ENCODE assay signal across 22 mouse cellular contexts in genomic region chr13:59679908-59680307, GRCm38 (mm10). TPM values are rescaled to one million over a fixed set of nuclear protein-coding genes. Genes with fewer than 3 reads are reported as not detected.
DNase-seq lines count a peak whose midpoint lies in the region; ATAC-seq and TF ChIP-seq lines count a peak whose summit lies in the region.
"Had no signal": no experiment of that assay in that cellular context is flagged by ENCODE, and none has a peak within 500 bp of the region (broad histone marks: within the 10 kb centered on the region; RNA-seq: fewer than 3 reads in every experiment).

No protein-coding gene starts in this region.

- WGBS in midbrain, embryonic 11.5 days, result 83% methylated on average over 4 of the region's 4 CpGs
- 79% methylated on average over 4 of the region's 4 CpGs for WGBS in midbrain, postnatal 0 days
- WGBS in liver, embryonic 14.5 days (ENCODE audit: insufficient replicate concordance), result 20% methylated on average over 4 of the region's 4 CpGs

- H3K36me3 ChIP-seq in midbrain, embryonic 11.5 days (ENCODE audit: control insufficient read depth, insufficient read depth, low read length), result no peaks in the 10 kb centered on the region
- H3K36me3 ChIP-seq in midbrain, postnatal 0 days (ENCODE audit: insufficient read depth, low read length), result no peaks in the 10 kb centered on the region
- H3K36me3 ChIP-seq in G1E (replicated peaks), result no peaks in the 10 kb centered on the region
- H3K36me3 ChIP-seq in liver, embryonic 14.5 days (replicated peaks; ENCODE audit: control insufficient read depth, insufficient read depth, low read depth), result no peaks in the 10 kb centered on the region
- H3K36me3 ChIP-seq: embryonic facial prominence, embryonic 10.5 days; heart, embryonic 12.5 days; hindbrain, embryonic 10.5 days had no signal

- TF ChIP-seq EP300 in liver, embryonic 14.5 days (IDR thresholded peaks at IDR 0.05; ENCODE audit: low read depth), result peak; percentile 37

- H3K4me3 ChIP-seq in midbrain, embryonic 11.5 days (ENCODE audit: low read depth, low read length), result no peak overlapping the region
- no peak overlapping the region for H3K4me3 ChIP-seq in midbrain, postnatal 0 days (ENCODE audit: low read depth, low read length)
- H3K4me3 ChIP-seq in G1E (ENCODE audit: low read depth, low read length), result peak overlapping the region; percentile 45; the same call in 1 of the 2 replicates
- no peak overlapping the region for H3K4me3 ChIP-seq in liver, embryonic 14.5 days (ENCODE audit: insufficient read depth in 1 of 2, low read depth in 2 of 2, low read length in 2 of 2)
- H3K4me3 ChIP-seq: embryonic facial prominence, embryonic 10.5 days; forebrain, embryonic 13.5 days; gastrocnemius, adult 2 months; heart, embryonic 12.5 days; hindbrain, embryonic 10.5 days had no signal

- H3K4me1 ChIP-seq in midbrain, embryonic 11.5 days (ENCODE audit: control insufficient read depth, insufficient read depth, low read length), result no peaks in the 10 kb centered on the region
- no peaks in the 10 kb centered on the region for H3K4me1 ChIP-seq in midbrain, postnatal 0 days (ENCODE audit: insufficient read depth, low read length)
- peaks cover 67% of the 10 kb centered on the region for H3K4me1 ChIP-seq in G1E (ENCODE audit: insufficient read depth, low read depth, low read length)
- peaks cover 11 to 30% of the 10 kb centered on the region in 2 experiments for H3K4me1 ChIP-seq in liver, embryonic 14.5 days (replicated peaks; ENCODE audit: control insufficient read depth in 2 of 2, insufficient read depth in 2 of 2, low read length in 1 of 2)
- H3K4me1 ChIP-seq: forebrain, embryonic 13.5 days had no signal

- no peaks in the 10 kb centered on the region for H3K27me3 ChIP-seq in midbrain, embryonic 11.5 days (ENCODE audit: control insufficient read depth, insufficient read depth, low read length)
- H3K27me3 ChIP-seq in midbrain, postnatal 0 days (ENCODE audit: insufficient read depth, low read length), result no peaks in the 10 kb centered on the region
- no peaks in the 10 kb centered on the region for H3K27me3 ChIP-seq in G1E (ENCODE audit: insufficient read depth, low read length)
- H3K27me3 ChIP-seq in liver, embryonic 14.5 days (ENCODE audit: control insufficient read depth, insufficient read depth, low read length), result no peaks in the 10 kb centered on the region
- H3K27me3 ChIP-seq: forebrain, embryonic 13.5 days had no signal

- H3K9ac ChIP-seq in midbrain, embryonic 11.5 days (ENCODE audit: low read length), result no peak overlapping the region
- no peak overlapping the region for H3K9ac ChIP-seq in midbrain, postnatal 0 days (replicated peaks; ENCODE audit: low read length, poor library complexity, severe bottlenecking)
- H3K9ac ChIP-seq in liver, embryonic 14.5 days (replicated peaks), result no peak overlapping the region
- H3K9ac ChIP-seq: forebrain, embryonic 13.5 days; heart, embryonic 12.5 days; hindbrain, embryonic 14.5 days had no signal

- TF ChIP-seq CTCF in midbrain, postnatal 0 days (IDR thresholded peaks at IDR 0.05), result no peak
- no peak for TF ChIP-seq CTCF in G1E (IDR thresholded peaks at IDR 0.05; ENCODE audit: low read depth, low read length)
- TF ChIP-seq CTCF in liver, embryonic 14.5 days (IDR thresholded peaks at IDR 0.05; ENCODE audit: low read depth), result no peak

- peak; percentile 68 for DNase-seq in midbrain, embryonic 11.5 days (ENCODE audit: low spot score, missing footprints)
- DNase-seq in midbrain, postnatal 0 days (ENCODE audit: low spot score), result no peak
- peak; percentile 61 for DNase-seq in G1E (ENCODE audit: low spot score)
- DNase-seq in liver, embryonic 14.5 days (ENCODE audit: low read depth in 3 of 3, low spot score in 3 of 3), result no peak
- DNase-seq in kidney, postnatal 4 days, result no peak
- DNase-seq in kidney, adult 11 months, result no peak
- DNase-seq: adrenal gland, postnatal 14 days; cerebellum, adult 18-20 months; cerebellum, adult 9-11 months; cerebellum, postnatal 36 days; gastrocnemius, adult 2 months; gastrocnemius, postnatal 25 days had no signal

- no peak overlapping the region for H3K27ac ChIP-seq in midbrain, embryonic 11.5 days (ENCODE audit: low read depth, low read length)
- no peak overlapping the region for H3K27ac ChIP-seq in midbrain, postnatal 0 days (ENCODE audit: low read depth, low read length)
- H3K27ac ChIP-seq in liver, embryonic 14.5 days, result no peak overlapping the region
- H3K27ac ChIP-seq: embryonic facial prominence, embryonic 10.5 days; forebrain, embryonic 13.5 days; gastrocnemius, adult 2 months; hindbrain, embryonic 10.5 days; hindbrain, embryonic 14.5 days had no signal

- no peak for ATAC-seq in midbrain, embryonic 11.5 days (ENCODE audit: low FRiP score)
- ATAC-seq in midbrain, postnatal 0 days (ENCODE audit: low FRiP score), result no peak
- peak; percentile 77 for ATAC-seq in G1E (ENCODE audit: extremely low read depth, insufficient number of reproducible peaks, low FRiP score, poor library complexity, severe bottlenecking)
- ATAC-seq in liver, embryonic 14.5 days (ENCODE audit: insufficient read depth), result no peak
- ATAC-seq: forebrain, embryonic 13.5 days had no signal

- no peaks in the 10 kb centered on the region for H3K9me3 ChIP-seq in midbrain, embryonic 11.5 days (ENCODE audit: control insufficient read depth, low read length)
- no peaks in the 10 kb centered on the region for H3K9me3 ChIP-seq in midbrain, postnatal 0 days (ENCODE audit: low read length)
- 0 out of 2 replicates have a peak, but pooled peaks cover 3% of the 10 kb centered on the region for H3K9me3 ChIP-seq in G1E (replicated peaks)
- H3K9me3 ChIP-seq in liver, embryonic 14.5 days (ENCODE audit: control insufficient read depth, low read length), result no peaks in the 10 kb centered on the region
- H3K9me3 ChIP-seq: embryonic facial prominence, embryonic 10.5 days; forebrain, embryonic 13.5 days; heart, embryonic 12.5 days; hindbrain, embryonic 10.5 days had no signal

- no peak overlapping the region for H3K4me2 ChIP-seq in midbrain, embryonic 11.5 days
- H3K4me2 ChIP-seq in midbrain, postnatal 0 days (ENCODE audit: low read depth, low read length, poor library complexity, severe bottlenecking), result no peak overlapping the region
- H3K4me2 ChIP-seq in liver, embryonic 14.5 days (ENCODE audit: low read depth), result no peak overlapping the region
- H3K4me2 ChIP-seq: forebrain, embryonic 13.5 days; heart, embryonic 12.5 days; hindbrain, embryonic 14.5 days had no signal

RNA-seq across cellular contexts. Expression of gene Golm1, which starts 4.3 kb away (rescaled TPM):
- polyA plus RNA-seq in midbrain, embryonic 11.5 days (2014; fragmentation: Nextera tagmentation; extraction: Ambion mirVana), result 179 TPM in 2 replicates
- total RNA-seq in midbrain, postnatal 0 days (2014; rRNA removed), result 13.0 and 17.1 TPM in 2 replicates
- polyA plus RNA-seq in midbrain, postnatal 0 days (2015; fragmentation: Nextera tagmentation; extraction: Ambion mirVana), result 13.0 and 15.3 TPM in 2 replicates
- total RNA-seq in G1E (2014; fragmentation: Nextera tagmentation) (126 and 146 TPM in 2 replicates), G1E (2017) (134 and 139 TPM in 2 replicates)
- 31.5 and 32.8 TPM in 2 replicates for polyA plus RNA-seq in G1E (2012)
- 19.8 and 25.5 TPM in 2 replicates for polyA plus RNA-seq in liver, embryonic 14.5 days (2012; rRNA removed)
- 43.3 and 44.8 TPM in 2 replicates for polyA plus RNA-seq in liver, embryonic 14.5 days (2014; fragmentation: Nextera tagmentation; extraction: Ambion mirVana)

RNA-seq across cellular contexts. Expression of gene 4921517D22Rik, which starts 14.0 kb away (rescaled TPM):
- polyA plus RNA-seq in midbrain, embryonic 11.5 days (2014; fragmentation: Nextera tagmentation; extraction: Ambion mirVana), result not detected in 2 replicates
- not detected in 2 replicates for total RNA-seq in midbrain, postnatal 0 days (2014; rRNA removed)
- polyA plus RNA-seq in midbrain, postnatal 0 days (2015; fragmentation: Nextera tagmentation; extraction: Ambion mirVana), result not detected in 2 replicates
- not detected in 2 replicates for total RNA-seq in G1E (2014; fragmentation: Nextera tagmentation)
- 0.11 TPM in 1 of 2 replicates, not detected in the other for total RNA-seq in G1E (2017)
- not detected in 2 replicates for polyA plus RNA-seq in G1E (2012)
- not detected in 2 replicates for polyA plus RNA-seq in liver, embryonic 14.5 days (2012; rRNA removed)
- polyA plus RNA-seq in liver, embryonic 14.5 days (2014; fragmentation: Nextera tagmentation; extraction: Ambion mirVana), result not detected in 2 replicates
- total RNA-seq: adrenal gland, postnatal 14 days; gastrocnemius, adult 2 months; gastrocnemius, postnatal 25 days; granulocyte monocyte progenitor cell, adult 5-6 weeks; heart, adult 8-10 months; heart, postnatal 25 days had no signal
- polyA plus RNA-seq: embryonic facial prominence, embryonic 10.5 days; embryonic facial prominence, embryonic 14.5 days; forebrain, embryonic 13.5 days; heart, embryonic 12.5 days; heart, embryonic 16.5 days; hindbrain, embryonic 10.5 days; hindbrain, embryonic 14.5 days had no signal

RNA-seq across cellular contexts. Expression of gene Spata31d1a, which starts 30.2 kb away (rescaled TPM):
- not detected in 2 replicates for polyA plus RNA-seq in midbrain, embryonic 11.5 days (2014; fragmentation: Nextera tagmentation; extraction: Ambion mirVana)
- not detected in 2 replicates for total RNA-seq in midbrain, postnatal 0 days (2014; rRNA removed)
- not detected in 2 replicates for polyA plus RNA-seq in midbrain, postnatal 0 days (2015; fragmentation: Nextera tagmentation; extraction: Ambion mirVana)
- total RNA-seq in G1E (2014; fragmentation: Nextera tagmentation) (not detected in 2 replicates), G1E (2017) (0.05 and 0.12 TPM in 2 replicates)
- polyA plus RNA-seq in G1E (2012), result not detected in 2 replicates
- polyA plus RNA-seq in liver, embryonic 14.5 days (2012; rRNA removed), result 0.01 TPM in 1 of 2 replicates, not detected in the other
- not detected in 2 replicates for polyA plus RNA-seq in liver, embryonic 14.5 days (2014; fragmentation: Nextera tagmentation; extraction: Ambion mirVana)
- total RNA-seq: adrenal gland, postnatal 14 days; gastrocnemius, adult 2 months; gastrocnemius, postnatal 25 days; granulocyte monocyte progenitor cell, adult 5-6 weeks; heart, adult 8-10 months; heart, postnatal 25 days had no signal
- polyA plus RNA-seq: heart, embryonic 12.5 days; heart, embryonic 16.5 days had no signal

RNA-seq across cellular contexts. Expression of gene Spata31d1b, which starts 32.2 kb away (rescaled TPM):
- polyA plus RNA-seq in midbrain, embryonic 11.5 days (2014; fragmentation: Nextera tagmentation; extraction: Ambion mirVana), result 0.05 TPM in 1 of 2 replicates, not detected in the other
- total RNA-seq in midbrain, postnatal 0 days (2014; rRNA removed), result 0.27 TPM in 1 of 2 replicates, not detected in the other
- 0.05 TPM in 1 of 2 replicates, not detected in the other for polyA plus RNA-seq in midbrain, postnatal 0 days (2015; fragmentation: Nextera tagmentation; extraction: Ambion mirVana)
- total RNA-seq in G1E (2014; fragmentation: Nextera tagmentation) (not detected in 2 replicates), G1E (2017) (0.06 and 0.22 TPM in 2 replicates)
- polyA plus RNA-seq in G1E (2012), result not detected in 2 replicates
- polyA plus RNA-seq in liver, embryonic 14.5 days (2012; rRNA removed), result not detected in 2 replicates
- polyA plus RNA-seq in liver, embryonic 14.5 days (2014; fragmentation: Nextera tagmentation; extraction: Ambion mirVana), result not detected in 2 replicates
- total RNA-seq: adrenal gland, postnatal 14 days; gastrocnemius, adult 2 months; gastrocnemius, postnatal 25 days; granulocyte monocyte progenitor cell, adult 5-6 weeks; heart, adult 8-10 months; heart, postnatal 25 days had no signal
- polyA plus RNA-seq: embryonic facial prominence, embryonic 10.5 days; forebrain, embryonic 13.5 days; heart, embryonic 12.5 days; heart, embryonic 16.5 days; hindbrain, embryonic 14.5 days had no signal

RNA-seq across cellular contexts. Expression of gene Spata31d1d, which starts 51.6 kb away (rescaled TPM):
- polyA plus RNA-seq in midbrain, embryonic 11.5 days (2014; fragmentation: Nextera tagmentation; extraction: Ambion mirVana), result not detected in 2 replicates
- 0.14 TPM in 1 of 2 replicates, not detected in the other for total RNA-seq in midbrain, postnatal 0 days (2014; rRNA removed)
- polyA plus RNA-seq in midbrain, postnatal 0 days (2015; fragmentation: Nextera tagmentation; extraction: Ambion mirVana), result not detected in 2 replicates
- total RNA-seq in G1E (2014; fragmentation: Nextera tagmentation), result not detected in 2 replicates
- total RNA-seq in G1E (2017), result 0.05 TPM in 1 of 2 replicates, not detected in the other
- not detected in 2 replicates for polyA plus RNA-seq in G1E (2012)
- 0.02 TPM in 1 of 2 replicates, not detected in the other for polyA plus RNA-seq in liver, embryonic 14.5 days (2012; rRNA removed)
- polyA plus RNA-seq in liver, embryonic 14.5 days (2014; fragmentation: Nextera tagmentation; extraction: Ambion mirVana), result 0.03 TPM in 1 of 2 replicates, not detected in the other
- total RNA-seq: adrenal gland, postnatal 14 days; gastrocnemius, adult 2 months; gastrocnemius, postnatal 25 days; granulocyte monocyte progenitor cell, adult 5-6 weeks; heart, adult 8-10 months; heart, postnatal 25 days had no signal
- polyA plus RNA-seq: embryonic facial prominence, embryonic 10.5 days; embryonic facial prominence, embryonic 14.5 days; forebrain, embryonic 13.5 days; heart, embryonic 12.5 days; heart, embryonic 16.5 days; hindbrain, embryonic 10.5 days had no signal

Comparison
In these comparisons a context has a peak if more than half of its experiments do, and no peak if none do; other contexts are left out.
1. DNase-seq: peak in midbrain, embryonic 11.5 days (single experiment) and G1E (single experiment); none in midbrain, postnatal 0 days (single experiment), liver, embryonic 14.5 days (0 of 3), kidney, postnatal 4 days (0 of 2) and kidney, adult 11 months (single experiment).